ENCODE assay signal across 8 mouse cellular contexts in genomic region chr12:3805852-3806251, GRCm38 (mm10). TPM values are rescaled to one million over a fixed set of nuclear protein-coding genes. Genes with fewer than 3 reads are reported as not detected.
DNase-seq lines count a peak whose midpoint lies in the region; ATAC-seq and TF ChIP-seq lines count a peak whose summit lies in the region.

Gene Dnmt3a (plus strand): TSS chr12:3806007.

- no peak for TF ChIP-seq POLR2A in brain, embryonic 14.5 days (IDR thresholded peaks at IDR 0.05; ENCODE audit: borderline replicate concordance, extremely low read depth, insufficient read depth, insufficient read length, poor library complexity, severe bottlenecking)

- ATAC-seq in lung, embryonic 14.5 days (ENCODE audit: insufficient read depth) = peak; percentile 9; the same call in 1 of the 2 replicates
- ATAC-seq in intestine, embryonic 14.5 days (replicated peaks; ENCODE audit: low FRiP score, low TSS enrichment, low read depth) = 0 out of 2 replicates have a peak, but pooled peaks have one; percentile 1
- no peak for ATAC-seq in megakaryocyte-erythroid progenitor cell, adult 5-6 weeks (replicated peaks; ENCODE audit: low FRiP score, low TSS enrichment, poor library complexity, severe bottlenecking)

- peak within 1 kb of the TSS; percentile 97 for H3K27ac ChIP-seq in lung, embryonic 14.5 days (ENCODE audit: low read depth)
- H3K27ac ChIP-seq in intestine, embryonic 14.5 days (ENCODE audit: low read depth) = peak within 1 kb of the TSS; percentile 94

- intact Hi-C loops in gastrocnemius, postnatal 36 days (cut with DNase I) = no loop called here

- H3K4me2 ChIP-seq in lung, embryonic 14.5 days = peak within 1 kb of the TSS; percentile 79
- peak within 1 kb of the TSS; percentile 80 for H3K4me2 ChIP-seq in intestine, embryonic 14.5 days (ENCODE audit: low read length)

- DNase-seq in lung, embryonic 14.5 days = no peak
- DNase-seq in lung, adult 18-20 months = no peak
- DNase-seq in brain, embryonic 14.5 days (ENCODE audit: low read depth) = no peak
- DNase-seq in gastrocnemius, postnatal 36 days = no peak
- DNase-seq in intestine, embryonic 14.5 days (ENCODE audit: low spot score) = no peak
- DNase-seq in right cerebral cortex, adult 18-20 months = no peak
- DNase-seq in spleen, postnatal 4 days (ENCODE audit: low spot score in 2 of 2) = no peak

- H3K36me3 ChIP-seq in lung, embryonic 14.5 days (ENCODE audit: insufficient read depth) = no peaks in the 10 kb centered on the region
- H3K36me3 ChIP-seq in intestine, embryonic 14.5 days (ENCODE audit: control insufficient read depth, insufficient read depth, low read length) = no peaks in the 10 kb centered on the region

- no peak for TF ChIP-seq CTCF in lung, embryonic 14.5 days (IDR thresholded peaks at IDR 0.05; ENCODE audit: low read depth)
- no peak for TF ChIP-seq CTCF in brain, embryonic 14.5 days (IDR thresholded peaks at IDR 0.05; ENCODE audit: borderline replicate concordance, extremely low read depth, insufficient read depth, insufficient read length)

- 8% methylated on average over 4 of the region's 4 CpGs for WGBS in lung, embryonic 14.5 days
- 11% methylated on average over 4 of the region's 4 CpGs for WGBS in intestine, embryonic 14.5 days

- H3K27me3 ChIP-seq in lung, embryonic 14.5 days (ENCODE audit: insufficient read depth, low read length) = no peaks in the 10 kb centered on the region
- H3K27me3 ChIP-seq in intestine, embryonic 14.5 days (replicated peaks; ENCODE audit: control insufficient read depth, insufficient read depth, low read length) = no peaks in the 10 kb centered on the region

- peak within 1 kb of the TSS; percentile 93 for H3K9ac ChIP-seq in lung, embryonic 14.5 days
- peak within 1 kb of the TSS; percentile 86 for H3K9ac ChIP-seq in intestine, embryonic 14.5 days (ENCODE audit: low read length)

- peaks cover 29% of the 10 kb centered on the region for H3K4me1 ChIP-seq in lung, embryonic 14.5 days (ENCODE audit: insufficient read depth)
- peaks cover 34% of the 10 kb centered on the region for H3K4me1 ChIP-seq in intestine, embryonic 14.5 days (replicated peaks; ENCODE audit: control insufficient read depth, insufficient read depth, low read length)

- H3K4me3 ChIP-seq in lung, embryonic 14.5 days (ENCODE audit: low read depth, low read length) = peak within 1 kb of the TSS; percentile 83
- H3K4me3 ChIP-seq in intestine, embryonic 14.5 days (ENCODE audit: low read depth, low read length) = peak within 1 kb of the TSS; percentile 66

- H3K9me3 ChIP-seq in lung, embryonic 14.5 days (ENCODE audit: low read depth, low read length) = no peaks in the 10 kb centered on the region
- no peaks in the 10 kb centered on the region for H3K9me3 ChIP-seq in intestine, embryonic 14.5 days (ENCODE audit: control insufficient read depth, low read length)

RNA-seq across cellular contexts. Expression of gene Dnmt3a, which starts in this region (rescaled TPM):
- polyA plus RNA-seq in lung, embryonic 14.5 days (2014; fragmentation: Nextera tagmentation; extraction: Ambion mirVana) = 88.0 and 95.5 TPM in 2 replicates
- polyA plus RNA-seq in brain, embryonic 14.5 days (2012; rRNA removed) = 36.2 and 54.8 TPM in 2 replicates
- total RNA-seq in gastrocnemius, postnatal 36 days (2021) = 10 to 100 TPM; 80.5 to 83.4 TPM
- polyA plus RNA-seq in intestine, embryonic 14.5 days (2014; fragmentation: Nextera tagmentation; extraction: Ambion mirVana) = 63.4 and 69.3 TPM in 2 replicates
- total RNA-seq in megakaryocyte-erythroid progenitor cell, adult 5-6 weeks (2014; fragmentation: Nextera tagmentation) = 13.4 and 30.0 TPM in 2 replicates
- total RNA-seq in megakaryocyte-erythroid progenitor cell, adult 5-6 weeks (2017) = 10.7 and 16.8 TPM in 2 replicates
